Mouse (Mus musculus): ENCODE results near the gene Olfr993. TPM values are rescaled to one million over a fixed set of nuclear protein-coding genes. Genes with fewer than 3 reads are reported as not detected.

The Olfr993 gene
- polyA plus RNA-seq (2014; fragmentation: Illumina TruSeq; extraction: RNeasy Lipid Tissue Mini Kit (QIAGEN cat#74804); ENCODE audit: low read depth, low replicate concordance), result not detected

GRCm38 (mm10) chr2:85414777-85415176, at the start of gene Olfr993:
TSS of gene Olfr993 (minus strand) at chr2:85414877.

GRCm38 (mm10) chr2:85443539-85443938, 28.9 kb upstream of the Olfr993 start, which contains the start of gene Olfr995:
TSS of gene Olfr995 (minus strand) at chr2:85443639.

GRCm38 (mm10) chr2:85436351-85436750, 21.7 kb upstream of the Olfr993 start, which contains the start of gene Olfr994:
TSS of gene Olfr994 (minus strand) at chr2:85436451.

GRCm38 (mm10) chr2:85409369-85409768, 5.3 kb downstream of the Olfr993 start, which contains the start of gene Olfr992:
TSS of gene Olfr992 (minus strand) at chr2:85409469.

Other genes with a start within 250 kb of the Olfr993 start
- 1.7 TPM for gene Lrrc55, start 217.7 kb downstream of the Olfr993 start, polyA plus RNA-seq (2014; fragmentation: Illumina TruSeq; extraction: RNeasy Lipid Tissue Mini Kit (QIAGEN cat#74804); ENCODE audit: low read depth, low replicate concordance)
- not detected for gene Olfr987, start 75.6 kb downstream of the Olfr993 start, polyA plus RNA-seq (2014; fragmentation: Illumina TruSeq; extraction: RNeasy Lipid Tissue Mini Kit (QIAGEN cat#74804); ENCODE audit: low read depth, low replicate concordance)
- gene Olfr988, start 51.6 kb downstream of the Olfr993 start, polyA plus RNA-seq (2014; fragmentation: Illumina TruSeq; extraction: RNeasy Lipid Tissue Mini Kit (QIAGEN cat#74804); ENCODE audit: low read depth, low replicate concordance), result not detected
- not detected for gene Olfr992, start 5.4 kb downstream of the Olfr993 start, polyA plus RNA-seq (2014; fragmentation: Illumina TruSeq; extraction: RNeasy Lipid Tissue Mini Kit (QIAGEN cat#74804); ENCODE audit: low read depth, low replicate concordance)
- gene Olfr994, start 21.6 kb upstream of the Olfr993 start, polyA plus RNA-seq (2014; fragmentation: Illumina TruSeq; extraction: RNeasy Lipid Tissue Mini Kit (QIAGEN cat#74804); ENCODE audit: low read depth, low replicate concordance), result not detected
- not detected for gene Olfr995, start 28.8 kb upstream of the Olfr993 start, polyA plus RNA-seq (2014; fragmentation: Illumina TruSeq; extraction: RNeasy Lipid Tissue Mini Kit (QIAGEN cat#74804); ENCODE audit: low read depth, low replicate concordance)
- gene 4833423E24Rik, start 104.1 kb upstream of the Olfr993 start, polyA plus RNA-seq (2014; fragmentation: Illumina TruSeq; extraction: RNeasy Lipid Tissue Mini Kit (QIAGEN cat#74804); ENCODE audit: low read depth, low replicate concordance), result not detected
- not detected for gene Olfr996, start 164.3 kb upstream of the Olfr993 start, polyA plus RNA-seq (2014; fragmentation: Illumina TruSeq; extraction: RNeasy Lipid Tissue Mini Kit (QIAGEN cat#74804); ENCODE audit: low read depth, low replicate concordance)
- gene Olfr998, start 174.1 kb upstream of the Olfr993 start, polyA plus RNA-seq (2014; fragmentation: Illumina TruSeq; extraction: RNeasy Lipid Tissue Mini Kit (QIAGEN cat#74804); ENCODE audit: low read depth, low replicate concordance), result not detected
- not detected for gene Olfr1000, start 197.0 kb upstream of the Olfr993 start, polyA plus RNA-seq (2014; fragmentation: Illumina TruSeq; extraction: RNeasy Lipid Tissue Mini Kit (QIAGEN cat#74804); ENCODE audit: low read depth, low replicate concordance)
- not detected for gene Olfr1002, start 235.8 kb upstream of the Olfr993 start, polyA plus RNA-seq (2014; fragmentation: Illumina TruSeq; extraction: RNeasy Lipid Tissue Mini Kit (QIAGEN cat#74804); ENCODE audit: low read depth, low replicate concordance)
- not detected for gene Olfr154, start 249.6 kb upstream of the Olfr993 start, polyA plus RNA-seq (2014; fragmentation: Illumina TruSeq; extraction: RNeasy Lipid Tissue Mini Kit (QIAGEN cat#74804); ENCODE audit: low read depth, low replicate concordance)